Mouse (Mus musculus): ENCODE measurements around the gene Nme9. TPM values are rescaled to one million over a fixed set of nuclear protein-coding genes. Genes with fewer than 3 reads are reported as not detected.
A peak's percentile ranks its signal among the peaks of the same experiment; 100 is the strongest.

Gene Nme9
- polyA plus RNA-seq, 2 experiments = 0.03 TPM; not detected in 1

GRCm38 (mm10) chr9:99464876-99465275 is 13.6 kb downstream of the Nme9 start:
- TF ChIP-seq EP300 (IDR thresholded peaks at IDR 0.05; ENCODE audit: low read depth) (no peak), CTCF (IDR thresholded peaks at IDR 0.05; ENCODE audit: low read depth) (no peak)
- H3K36me3 ChIP-seq (replicated peaks; ENCODE audit: control insufficient read depth, insufficient read depth, low read depth) = no peaks in the 10 kb centered on the region
- no peak overlapping the region for H3K9ac ChIP-seq (replicated peaks)
- H3K4me1 ChIP-seq (replicated peaks; ENCODE audit: control insufficient read depth in 2 of 2, insufficient read depth in 2 of 2, low read length in 1 of 2) = peaks cover 0 to 1% of the 10 kb centered on the region in 2 experiments; a peak in 2 of 4 replicates
- no peak overlapping the region for H3K27ac ChIP-seq
- 55% methylated on average over 6 of the region's 6 CpGs for WGBS (ENCODE audit: insufficient replicate concordance)
- H3K4me2 ChIP-seq (ENCODE audit: low read depth) = no peak overlapping the region
- no peaks in the 10 kb centered on the region for H3K27me3 ChIP-seq (ENCODE audit: control insufficient read depth, insufficient read depth, low read length)
- ATAC-seq (ENCODE audit: insufficient read depth) (no peak), DNase-seq (ENCODE audit: low read depth in 3 of 3, low spot score in 3 of 3) (no peak)
- H3K9me3 ChIP-seq (ENCODE audit: control insufficient read depth, low read length) = no peaks in the 10 kb centered on the region
- H3K4me3 ChIP-seq (ENCODE audit: insufficient read depth in 1 of 2, low read depth in 2 of 2, low read length in 2 of 2) = no peak overlapping the region

- ATAC-seq (ENCODE audit: insufficient read depth) = no peak
- H3K27me3 ChIP-seq (ENCODE audit: control insufficient read depth, insufficient read depth, low read length) = no peaks in the 10 kb centered on the region
- 79% methylated on average over 9 of the region's 9 CpGs for WGBS (ENCODE audit: insufficient replicate concordance)
Observed at GRCm38 (mm10) chr9:99468572-99468971, 17.3 kb downstream of the Nme9 start.

GRCm38 (mm10) chr9:99469681-99470273 is 18.5 kb downstream of the Nme9 start:
- H3K4me1 ChIP-seq (replicated peaks; ENCODE audit: control insufficient read depth in 2 of 2, insufficient read depth in 2 of 2, low read length in 1 of 2) = peaks cover 3 to 15% of the 10 kb centered on the region in 2 experiments; a peak in 3 of 4 replicates
- peak; percentile 22; the same call in 1 of the 2 replicates for ATAC-seq (ENCODE audit: insufficient read depth)
- peak overlapping the region; percentile 51 for H3K4me2 ChIP-seq (ENCODE audit: low read depth)
- H3K27ac ChIP-seq = no peak overlapping the region
- H3K36me3 ChIP-seq (replicated peaks; ENCODE audit: control insufficient read depth, insufficient read depth, low read depth) = no peaks in the 10 kb centered on the region
- no peak overlapping the region; a peak in 2 of 4 replicates for H3K4me3 ChIP-seq (ENCODE audit: insufficient read depth in 1 of 2, low read depth in 2 of 2, low read length in 2 of 2)
- WGBS (ENCODE audit: insufficient replicate concordance) = 43% methylated on average over 8 of the region's 8 CpGs
- TF ChIP-seq EP300 (IDR thresholded peaks at IDR 0.05; ENCODE audit: low read depth) (no peak), CTCF (IDR thresholded peaks at IDR 0.05; ENCODE audit: low read depth) (peak; percentile 51; the same call in 1 of the 2 replicates)
- no peaks in the 10 kb centered on the region for H3K27me3 ChIP-seq (ENCODE audit: control insufficient read depth, insufficient read depth, low read length)
- no peak overlapping the region for H3K9ac ChIP-seq (replicated peaks)
- DNase-seq (ENCODE audit: low read depth in 3 of 3, low spot score in 3 of 3) = peak in 1 of 3 experiments; percentile 12
- no peaks in the 10 kb centered on the region for H3K9me3 ChIP-seq (ENCODE audit: control insufficient read depth, low read length)

More at GRCm38 (mm10) chr9:99468572-99468971, 17.3 kb downstream of the Nme9 start:
- no peak for TF ChIP-seq EP300 (IDR thresholded peaks at IDR 0.05; ENCODE audit: low read depth)
- TF ChIP-seq CTCF (IDR thresholded peaks at IDR 0.05; ENCODE audit: low read depth) = no peak
- DNase-seq (ENCODE audit: low read depth in 3 of 3, low spot score in 3 of 3) = no peak
- Histone ChIP-seq H3K27ac (no peak overlapping the region), H3K36me3 (replicated peaks; ENCODE audit: control insufficient read depth, insufficient read depth, low read depth) (no peaks in the 10 kb centered on the region), H3K4me3 (ENCODE audit: insufficient read depth in 1 of 2, low read depth in 2 of 2, low read length in 2 of 2) (no peak overlapping the region), H3K9ac (replicated peaks) (no peak overlapping the region), H3K4me1 (replicated peaks; ENCODE audit: control insufficient read depth in 2 of 2, insufficient read depth in 2 of 2, low read length in 1 of 2) (peaks cover 3 to 15% of the 10 kb centered on the region in 2 experiments; a peak in 3 of 4 replicates), H3K9me3 (ENCODE audit: control insufficient read depth, low read length) (no peaks in the 10 kb centered on the region), H3K4me2 (ENCODE audit: low read depth) (no peak overlapping the region)

- ATAC-seq (ENCODE audit: insufficient read depth) = peak; percentile 76
Observed at GRCm38 (mm10) chr9:99470347-99471092, 19.2 kb downstream of the Nme9 start.

GRCm38 (mm10) chr9:99471334-99471733 is 20.1 kb downstream of the Nme9 start:
- H3K9ac ChIP-seq (replicated peaks) = no peak overlapping the region
- H3K9me3 ChIP-seq (ENCODE audit: control insufficient read depth, low read length) = no peaks in the 10 kb centered on the region
- no peaks in the 10 kb centered on the region for H3K36me3 ChIP-seq (replicated peaks; ENCODE audit: control insufficient read depth, insufficient read depth, low read depth)
- no peaks in the 10 kb centered on the region for H3K27me3 ChIP-seq (ENCODE audit: control insufficient read depth, insufficient read depth, low read length)
- TF ChIP-seq EP300 (IDR thresholded peaks at IDR 0.05; ENCODE audit: low read depth) (no peak), CTCF (IDR thresholded peaks at IDR 0.05; ENCODE audit: low read depth) (no peak)
- WGBS (ENCODE audit: insufficient replicate concordance) = 64% methylated on average over 7 of the region's 7 CpGs
- H3K4me3 ChIP-seq (ENCODE audit: insufficient read depth in 1 of 2, low read depth in 2 of 2, low read length in 2 of 2) = no peak overlapping the region
- H3K4me1 ChIP-seq (replicated peaks; ENCODE audit: control insufficient read depth in 2 of 2, insufficient read depth in 2 of 2, low read length in 1 of 2) = peaks cover 3 to 15% of the 10 kb centered on the region in 2 experiments; a peak in 3 of 4 replicates
- no peak overlapping the region for H3K27ac ChIP-seq
- H3K4me2 ChIP-seq (ENCODE audit: low read depth) = no peak overlapping the region
- ATAC-seq (ENCODE audit: insufficient read depth) = no peak
- DNase-seq (ENCODE audit: low read depth in 3 of 3, low spot score in 3 of 3) = no peak

More at GRCm38 (mm10) chr9:99470347-99471092, 19.2 kb downstream of the Nme9 start:
- Histone ChIP-seq H3K27me3 (ENCODE audit: control insufficient read depth, insufficient read depth, low read length) (no peaks in the 10 kb centered on the region), H3K4me1 (replicated peaks; ENCODE audit: control insufficient read depth in 2 of 2, insufficient read depth in 2 of 2, low read length in 1 of 2) (peaks cover 3 to 15% of the 10 kb centered on the region in 2 experiments; a peak in 3 of 4 replicates), H3K9me3 (ENCODE audit: control insufficient read depth, low read length) (no peaks in the 10 kb centered on the region), H3K36me3 (replicated peaks; ENCODE audit: control insufficient read depth, insufficient read depth, low read depth) (no peaks in the 10 kb centered on the region), H3K27ac (no peak overlapping the region), H3K9ac (replicated peaks) (no peak overlapping the region), H3K4me2 (ENCODE audit: low read depth) (peak overlapping the region; percentile 51), H3K4me3 (ENCODE audit: insufficient read depth in 1 of 2, low read depth in 2 of 2, low read length in 2 of 2) (peak overlapping the region; percentile 10 to 14; a peak in 3 of 4 replicates)
- 23% methylated on average over 16 of the region's 16 CpGs for WGBS (ENCODE audit: insufficient replicate concordance)
- TF ChIP-seq EP300 (IDR thresholded peaks at IDR 0.05; ENCODE audit: low read depth) (no peak), CTCF (IDR thresholded peaks at IDR 0.05; ENCODE audit: low read depth) (no peak)
- DNase-seq (ENCODE audit: low read depth in 3 of 3, low spot score in 3 of 3) = peak in 1 of 3 experiments; percentile 14

All from liver, embryonic 14.5 days (tissue).